Mouse (Mus musculus) layer of hippocampus, postnatal 36 days (tissue): ENCODE results near the gene Scgn. TPM values are rescaled to one million over a fixed set of nuclear protein-coding genes. Genes with fewer than 3 reads are reported as not detected.

Experiments
- DNase-seq, 2 experiments: peaks; one replicate each; pipeline ENCODE4 v3.0.0; 2022
- total RNA-seq, 2 experiments: library from RNA; stranded (reverse); gene quantifications; 2 replicates each; pipeline ENCODE4 v1.2.3; 2021

Scgn gene
- total RNA-seq: 1 to 10 TPM in 1 of 2 experiments, under 1 TPM in 1; 0.99 to 1.2 TPM

DNA sequence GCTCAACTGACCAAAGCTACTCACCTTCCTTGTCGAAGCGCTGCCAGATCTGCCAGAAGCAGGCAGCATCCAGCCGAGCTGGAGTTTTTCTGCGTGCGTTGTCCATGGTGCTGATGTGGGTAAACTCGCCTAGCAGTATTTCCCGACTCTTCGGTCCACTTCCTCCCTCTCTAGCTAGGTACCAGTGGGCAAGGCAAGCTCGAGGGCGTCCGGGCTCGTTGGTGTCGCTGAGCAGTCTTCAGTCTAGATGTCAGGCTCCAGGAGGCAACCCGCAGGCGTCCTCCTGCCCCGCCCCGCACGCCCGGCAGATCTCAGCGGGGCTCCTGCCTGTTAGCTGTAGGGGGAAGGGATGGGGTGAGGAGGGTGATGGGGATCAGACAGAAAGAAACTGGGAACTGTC, at the start of gene Scgn:
TSS of gene Scgn (minus strand) at position 287 of the 400 bp plus-strand sequence.
- no peak for DNase-seq

DNA sequence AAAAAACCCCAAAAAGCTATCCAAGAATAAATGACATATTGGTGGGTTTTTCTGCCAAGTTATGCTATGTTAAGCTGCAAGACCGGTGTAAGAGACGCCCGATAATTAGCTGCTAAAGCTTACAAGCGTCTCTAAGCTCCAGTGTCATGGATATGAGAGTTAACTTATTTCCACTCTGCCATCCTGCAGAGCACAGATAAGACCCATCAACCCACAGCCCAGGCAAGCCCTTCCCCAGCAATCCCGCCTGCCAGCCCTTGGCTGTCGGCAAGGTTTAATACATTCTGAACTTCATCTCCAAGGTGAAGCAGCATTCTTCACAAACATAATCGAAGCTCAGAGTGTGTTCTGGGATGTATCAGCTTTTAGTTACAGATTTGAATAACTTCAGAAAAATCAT, 49.2 kb upstream of the Scgn start:
- no peak for DNase-seq

DNA sequence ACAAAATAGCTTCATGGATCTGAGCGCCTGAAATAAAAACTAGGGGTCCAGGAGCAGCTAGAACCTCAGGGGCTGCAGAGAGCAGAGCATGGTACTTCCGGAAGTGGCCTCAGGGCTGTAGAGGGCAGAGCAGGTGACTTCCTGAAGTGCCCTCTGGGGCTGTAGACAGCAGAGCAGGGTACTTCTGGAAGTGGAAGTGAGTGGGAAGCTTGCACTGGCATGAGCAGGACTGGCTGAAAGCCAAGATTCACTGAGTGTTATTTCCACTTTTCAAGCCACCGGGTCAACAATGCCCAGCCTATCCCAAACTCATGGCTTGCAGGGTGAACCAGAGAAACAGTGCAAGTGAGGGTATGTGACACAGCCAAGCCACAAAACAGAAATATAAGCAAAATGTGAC, 46.5 kb upstream of the Scgn start:
- no peak for DNase-seq

DNA sequence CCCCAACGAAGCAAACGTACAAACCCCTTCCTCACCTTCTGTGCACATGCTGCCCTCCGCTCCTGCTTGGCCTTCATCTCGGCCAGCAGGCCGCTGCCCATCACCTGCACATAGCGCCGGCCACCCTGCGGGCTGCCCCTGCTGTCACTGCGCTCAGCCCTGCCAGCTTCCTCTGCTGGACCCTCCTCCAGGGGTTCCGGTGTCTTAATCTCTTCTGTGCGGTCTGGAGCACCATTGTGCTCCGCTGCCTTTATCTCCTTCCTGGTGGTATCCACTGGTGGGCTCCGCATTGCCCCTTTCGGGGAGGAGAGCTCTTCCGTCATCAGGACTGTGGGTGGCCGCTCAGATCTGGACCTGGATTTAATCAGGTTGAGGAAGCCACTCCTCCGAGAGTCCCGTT, 45.1 kb upstream of the Scgn start:
- DNase-seq: no peak

DNA sequence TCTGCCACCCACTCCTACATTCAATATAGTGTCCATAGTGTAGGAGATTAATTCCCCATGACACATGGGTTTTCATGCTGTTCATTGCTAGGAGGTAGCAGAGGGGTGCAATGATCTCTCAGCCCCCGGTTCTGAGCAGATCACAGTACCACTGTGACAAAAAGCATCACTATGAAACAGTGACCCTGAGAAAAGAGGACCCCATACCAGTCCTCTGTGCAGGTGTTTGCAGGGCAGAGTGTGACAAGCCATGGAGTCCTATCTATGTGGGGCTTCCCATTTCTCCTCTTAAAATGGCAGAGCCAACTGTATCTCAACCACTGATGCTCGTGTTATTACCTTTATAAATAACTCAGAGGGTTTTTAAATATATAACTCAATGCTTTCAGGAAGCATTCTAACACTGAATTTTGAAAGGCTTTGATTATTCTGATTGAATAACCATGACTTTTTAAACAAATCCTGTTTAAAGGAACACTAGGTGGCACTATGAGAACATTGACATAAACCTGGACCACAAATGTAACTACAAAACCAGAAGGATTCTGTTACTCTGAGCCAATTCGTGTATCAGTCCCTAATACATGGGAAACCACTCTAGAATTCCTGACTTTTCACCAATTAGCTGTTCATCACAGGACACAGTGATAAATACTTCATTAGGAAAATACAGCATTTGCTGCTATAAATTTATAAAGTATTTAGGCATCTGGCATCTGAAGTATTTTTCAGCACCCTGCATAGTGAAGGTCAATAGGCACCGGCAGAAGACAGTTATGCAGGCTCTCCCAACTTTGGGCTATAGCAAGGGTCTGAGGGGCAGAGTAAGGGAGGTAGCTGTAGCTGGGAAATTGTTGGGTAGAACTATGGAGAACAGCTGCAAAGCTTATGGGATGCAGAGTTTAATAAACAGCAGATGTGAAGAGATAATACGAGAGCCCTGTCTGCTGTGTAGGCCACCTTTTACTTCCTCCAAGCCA, 36.5 kb upstream of the Scgn start:
- DNase-seq: no peak

DNA sequence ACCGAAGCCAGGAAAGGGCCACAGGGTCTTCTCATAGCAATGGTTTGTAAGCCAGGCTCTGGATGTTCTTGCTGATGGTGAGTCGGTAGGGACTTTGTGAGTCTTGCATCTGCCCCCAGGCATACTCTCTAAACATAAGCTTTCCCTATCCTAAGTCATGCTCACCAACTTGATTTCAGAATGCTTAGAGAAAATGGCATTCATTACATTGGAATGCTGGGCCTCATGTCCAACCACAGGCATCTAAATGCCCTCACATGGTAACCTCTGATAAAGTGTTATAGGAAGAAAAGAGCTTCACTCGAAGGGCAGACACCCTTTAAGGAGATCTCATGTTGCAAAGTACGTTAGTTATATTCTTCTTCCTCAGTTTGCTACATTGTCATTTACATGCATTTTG, 27.5 kb upstream of the Scgn start:
- DNase-seq: no peak

DNA sequence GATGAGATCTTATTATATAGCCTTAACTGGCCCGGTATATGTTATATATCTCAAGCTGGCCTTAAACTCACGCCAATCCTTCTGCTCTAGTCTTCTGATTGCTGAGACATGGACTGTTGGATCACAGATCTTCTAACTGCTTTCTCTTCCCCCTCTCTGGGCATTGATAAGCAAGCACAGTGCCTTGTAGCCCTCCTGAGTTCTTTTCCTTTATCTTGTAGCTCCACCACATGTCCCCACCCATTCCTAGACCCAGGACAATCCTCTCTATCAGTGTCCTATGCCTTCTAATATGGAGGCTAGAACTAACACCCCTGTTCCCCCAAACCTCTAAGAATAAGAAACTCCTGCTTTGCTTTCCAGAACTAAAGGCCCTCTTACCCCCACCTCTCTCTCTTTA, 14.5 kb upstream of the Scgn start:
- no peak for DNase-seq

DNA sequence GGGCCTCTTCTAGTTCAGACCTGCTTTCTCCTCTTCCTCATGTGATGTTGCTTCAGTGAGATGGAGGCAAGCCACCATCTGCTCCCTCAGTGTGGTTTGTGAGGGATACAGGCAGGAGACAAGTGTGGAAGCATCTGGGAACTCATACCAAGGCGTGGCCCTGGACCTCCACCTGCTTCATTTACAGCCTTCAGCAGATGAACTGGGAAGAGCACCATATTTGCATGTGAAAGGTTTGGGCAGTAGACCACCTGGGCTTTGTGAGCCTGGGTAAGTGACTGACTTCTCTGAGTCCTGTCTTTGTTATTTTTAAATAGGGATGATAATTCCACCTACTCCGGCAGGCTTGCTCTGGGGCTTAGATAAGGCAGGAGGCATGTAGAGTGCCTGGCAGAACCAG, 10.8 kb upstream of the Scgn start:
- no peak for DNase-seq

DNA sequence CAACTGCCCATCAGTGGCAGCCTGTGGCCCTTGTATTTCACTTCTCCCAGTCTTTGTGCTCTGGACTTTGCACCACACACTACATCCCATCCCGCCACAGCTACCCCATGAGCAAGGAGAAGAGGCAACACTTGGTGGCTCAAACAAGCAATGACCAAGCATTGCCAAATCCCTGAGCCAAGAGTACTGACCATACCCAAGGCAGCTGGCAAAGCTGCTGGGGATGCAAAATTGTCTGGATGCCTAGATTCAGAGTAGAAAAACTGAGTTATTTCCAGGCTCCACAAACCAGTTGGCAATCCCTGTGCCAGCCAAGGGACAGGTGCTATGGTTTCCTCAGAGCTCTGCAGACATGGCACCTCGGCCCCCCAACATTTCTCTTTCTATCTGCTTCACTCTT, 10.1 kb upstream of the Scgn start:
- DNase-seq: no peak

DNA sequence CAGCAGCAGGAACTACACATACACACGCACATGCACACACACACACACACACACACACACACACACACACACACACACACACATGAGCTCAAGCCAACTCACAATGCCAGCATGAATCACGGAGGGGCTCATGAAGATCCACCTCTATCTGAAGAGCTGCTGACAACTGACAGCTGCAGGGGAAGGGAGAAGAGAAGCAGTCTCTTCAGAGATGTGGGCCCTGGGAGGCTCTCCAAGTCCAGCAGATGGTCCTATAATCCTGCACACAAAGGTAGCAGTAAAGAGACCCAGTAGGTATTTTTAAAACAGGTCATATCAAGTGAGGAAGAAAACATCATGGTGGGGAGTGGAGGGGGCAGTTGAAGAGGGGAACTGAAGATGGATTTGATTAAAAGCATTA, 7.8 kb upstream of the Scgn start:
- DNase-seq: no peak

DNA sequence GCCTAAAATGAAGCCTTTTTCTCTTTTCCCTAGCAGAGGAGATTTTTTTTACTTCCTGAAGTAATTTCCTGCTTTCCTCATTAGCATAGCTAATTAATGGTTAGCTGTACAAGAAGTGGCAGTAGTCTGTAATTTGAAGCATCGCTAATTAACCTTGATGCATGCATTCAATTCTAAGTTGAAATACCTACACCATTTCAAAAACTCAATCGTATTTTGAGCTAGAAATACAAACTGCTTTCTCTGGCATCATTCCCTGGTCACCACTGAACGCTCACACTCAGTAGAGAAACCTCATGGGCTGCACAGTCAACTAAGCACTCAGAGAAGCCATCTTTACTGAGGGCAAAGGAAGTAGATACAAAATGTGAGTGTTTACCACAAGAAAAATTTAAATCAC, 3.7 kb upstream of the Scgn start:
- no peak for DNase-seq

DNA sequence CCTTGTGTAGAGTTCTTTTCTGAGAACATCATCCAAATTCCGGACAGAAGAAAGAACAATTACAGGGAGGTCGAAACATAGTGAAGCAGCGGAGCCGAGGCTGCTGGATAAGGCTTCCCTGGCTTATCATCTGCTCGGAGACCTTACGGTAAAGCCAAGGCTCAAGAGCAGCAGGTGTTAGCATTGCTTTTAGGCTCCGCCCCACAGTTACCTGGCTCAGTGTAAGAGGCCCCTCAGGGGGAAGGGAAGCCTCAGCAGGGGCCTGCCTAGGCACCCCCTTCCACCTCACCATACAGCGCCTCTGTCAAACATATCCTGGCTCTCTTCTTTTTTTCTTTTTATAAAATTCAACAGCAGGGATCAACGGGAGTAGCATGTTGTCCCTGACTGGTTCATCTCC, 3.0 kb upstream of the Scgn start:
- DNase-seq: no peak

DNA sequence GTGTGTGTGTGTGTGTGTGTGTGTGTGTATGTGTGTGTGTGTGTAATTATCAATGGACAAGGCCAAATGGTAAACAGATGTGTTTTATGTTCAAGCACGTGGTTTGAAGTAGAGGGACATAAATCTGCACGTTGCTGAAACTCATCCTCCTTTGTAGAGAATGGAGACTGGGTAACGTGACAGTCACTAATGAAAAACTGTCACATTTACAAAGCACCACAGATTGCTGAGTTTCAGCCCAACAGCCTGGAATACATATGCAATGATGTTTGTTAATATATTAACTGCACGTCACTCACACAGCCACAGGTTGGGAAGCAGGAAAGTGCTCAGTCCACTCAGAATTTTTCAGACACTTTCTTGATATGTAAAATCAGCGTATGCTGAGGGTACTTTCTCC, 563 bp downstream of the Scgn start:
- DNase-seq: no peak

DNA sequence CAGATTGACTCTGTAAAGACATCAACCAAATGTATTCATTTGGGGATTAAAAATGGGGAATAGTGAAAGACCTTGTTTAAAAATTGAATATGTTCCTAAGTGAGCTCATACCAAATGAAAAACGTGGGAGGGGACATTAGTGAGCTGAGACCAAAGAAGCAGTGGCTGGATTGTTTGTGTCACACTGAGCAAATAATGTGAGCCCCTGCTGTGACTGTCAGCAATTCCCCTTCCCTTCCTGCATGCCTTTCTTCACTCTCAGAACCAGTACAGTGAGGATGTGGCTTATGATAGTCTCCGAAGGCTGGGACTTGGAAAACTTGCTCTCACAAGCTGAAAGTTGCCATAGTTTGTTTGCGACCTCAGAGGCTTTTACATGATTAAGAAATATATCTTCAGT, 5.9 kb downstream of the Scgn start:
- no peak for DNase-seq

DNA sequence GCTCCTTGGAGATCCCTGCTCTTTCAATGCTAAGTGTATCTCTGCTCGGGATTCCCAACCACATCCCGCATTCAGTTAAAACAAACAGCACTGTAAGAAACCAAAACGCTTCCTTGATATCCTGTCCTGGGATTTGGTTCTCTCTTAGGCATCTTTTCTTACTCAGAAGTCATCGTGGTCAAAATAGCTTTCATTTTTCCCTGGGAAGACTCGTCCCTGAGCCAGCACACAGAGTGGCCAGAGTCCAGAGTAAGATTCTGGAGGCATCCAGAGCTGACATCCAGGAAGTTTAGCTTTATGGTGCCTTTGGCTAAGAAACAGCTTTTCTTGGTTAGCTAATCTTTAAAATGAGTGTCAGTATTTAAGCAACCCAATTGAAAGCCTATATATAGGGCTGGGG, 18.7 kb downstream of the Scgn start:
- no peak for DNase-seq

DNA sequence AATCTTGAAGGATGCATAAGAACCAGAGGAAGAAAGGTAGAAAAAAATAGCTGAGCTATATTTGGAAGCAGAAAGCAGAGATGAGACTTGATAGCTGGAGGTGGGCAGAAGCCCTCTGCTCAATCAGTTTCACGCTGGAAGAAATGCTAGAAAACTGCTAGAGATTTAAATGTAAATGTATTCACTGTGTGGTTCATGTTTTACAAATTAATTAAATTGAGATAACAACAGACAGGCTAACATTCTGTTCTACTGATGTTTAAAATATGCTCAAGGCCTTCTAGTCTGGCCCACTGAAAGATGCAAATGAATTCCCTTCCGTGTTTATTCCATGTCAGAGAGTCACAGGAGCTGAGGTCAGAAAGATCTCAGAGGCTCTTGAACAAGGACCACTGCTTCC, 19.1 kb downstream of the Scgn start:
- DNase-seq: no peak

DNA sequence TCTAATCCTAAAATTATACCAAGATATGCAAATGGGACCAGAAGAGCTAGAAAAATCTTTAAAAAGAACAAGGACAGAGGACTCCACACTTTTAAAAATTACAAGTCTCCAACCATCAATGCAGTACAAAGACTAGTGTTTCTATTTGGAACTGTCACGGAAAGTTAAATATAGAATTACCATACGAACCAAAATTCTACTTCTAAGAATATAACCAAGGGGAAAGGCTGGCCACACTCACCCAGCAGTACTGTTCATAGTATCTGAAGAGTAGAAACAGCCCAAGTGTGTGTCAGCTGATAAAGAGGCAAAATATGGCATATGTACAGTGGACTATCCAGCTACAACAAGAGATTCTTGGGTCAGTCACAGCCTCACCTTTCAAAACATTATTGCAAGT, 26.1 kb downstream of the Scgn start:
- DNase-seq: no peak

DNA sequence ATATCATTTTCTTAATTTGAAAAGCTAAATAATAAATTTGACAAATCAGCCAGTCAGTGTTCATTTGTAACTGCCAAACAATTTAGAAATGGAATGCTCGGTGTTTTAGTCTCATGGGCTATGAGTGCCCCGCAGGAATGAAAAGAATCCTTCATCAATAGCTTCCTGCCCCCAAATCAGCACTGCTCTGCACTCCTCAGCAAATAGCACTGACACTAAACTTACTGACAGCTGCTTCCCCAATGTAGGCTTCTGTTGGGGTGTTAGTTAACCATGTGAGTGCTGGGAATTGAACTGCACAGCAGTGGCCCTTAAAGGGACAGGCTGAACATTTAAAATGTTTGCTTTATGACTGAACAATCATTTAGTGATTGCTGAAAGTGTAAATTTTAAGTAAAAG, 31.2 kb downstream of the Scgn start:
- no peak for DNase-seq

DNA sequence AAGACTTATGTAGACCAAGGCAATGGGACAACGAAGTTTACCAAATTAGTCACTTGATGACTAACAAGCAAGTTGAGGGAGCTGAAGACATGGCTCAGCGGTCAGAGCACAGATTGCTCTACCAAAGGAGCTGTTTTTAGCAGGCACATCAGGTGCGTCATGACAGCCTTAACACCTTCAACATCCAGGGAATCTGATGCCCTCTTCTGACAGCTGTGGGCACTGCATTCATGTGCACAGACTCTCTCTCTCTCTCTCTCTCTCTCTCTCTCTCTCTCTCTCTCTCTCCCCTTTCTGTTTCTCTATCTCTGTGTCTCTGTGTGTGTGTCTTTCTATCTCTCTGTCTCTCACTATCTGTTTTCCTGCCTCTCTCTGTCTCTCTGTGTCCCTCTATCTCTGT, 40.1 kb downstream of the Scgn start:
- DNase-seq: no peak

DNA sequence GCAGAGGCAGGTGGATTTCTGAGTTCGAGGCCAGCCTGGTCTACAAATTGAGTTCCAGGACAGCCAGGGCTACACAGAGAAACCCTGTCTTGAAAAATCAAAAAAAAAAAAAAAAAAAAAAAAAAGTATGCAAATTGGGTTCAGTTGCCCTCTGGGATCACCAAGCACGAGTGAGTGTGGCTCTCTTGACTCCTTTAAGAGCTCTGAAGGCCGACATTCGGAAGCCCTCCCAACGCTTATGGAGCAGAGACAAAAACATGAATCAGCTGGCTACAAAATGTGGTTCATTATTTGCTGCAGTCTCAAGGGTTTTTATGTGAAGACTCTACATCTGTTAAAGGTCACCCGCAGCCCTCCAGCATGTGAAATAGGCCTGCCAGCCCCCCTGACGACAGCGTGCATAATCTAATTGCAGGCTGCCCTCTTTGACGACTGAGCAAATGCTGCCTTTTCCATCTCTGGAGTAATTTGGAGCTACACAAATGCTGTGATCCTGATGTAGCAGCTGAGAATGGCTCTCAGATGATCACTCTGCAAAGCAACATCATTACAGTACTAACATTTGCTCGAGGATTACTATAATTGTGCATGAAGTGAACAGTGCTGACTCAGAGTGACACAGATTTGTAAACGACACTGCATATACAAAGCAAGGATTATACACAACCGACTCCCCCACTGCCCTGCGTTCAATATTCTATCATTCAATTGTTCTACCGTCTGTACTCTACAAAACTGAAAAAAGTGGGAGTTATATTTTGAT, 41.3 kb downstream of the Scgn start:
- no peak for DNase-seq

DNA sequence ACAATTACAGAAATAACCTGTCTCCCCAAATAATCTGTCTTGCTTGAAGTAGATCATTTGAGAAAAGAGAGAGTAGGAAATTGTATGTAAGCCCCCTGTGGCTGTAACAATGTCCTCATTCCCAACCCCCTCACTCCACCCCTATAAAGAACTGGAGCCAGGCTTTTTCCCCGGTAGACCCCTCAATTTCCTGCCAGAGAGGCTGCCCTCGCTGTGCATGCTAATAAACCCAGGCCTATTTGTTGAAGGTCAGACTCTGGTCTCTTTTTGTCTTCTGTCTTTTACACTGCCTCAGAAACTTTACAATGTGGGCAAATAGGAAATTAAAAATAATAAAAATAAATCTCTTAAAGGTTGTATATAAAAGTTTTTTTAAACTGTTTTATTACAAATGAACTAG, 44.8 kb downstream of the Scgn start:
- DNase-seq: no peak

DNA sequence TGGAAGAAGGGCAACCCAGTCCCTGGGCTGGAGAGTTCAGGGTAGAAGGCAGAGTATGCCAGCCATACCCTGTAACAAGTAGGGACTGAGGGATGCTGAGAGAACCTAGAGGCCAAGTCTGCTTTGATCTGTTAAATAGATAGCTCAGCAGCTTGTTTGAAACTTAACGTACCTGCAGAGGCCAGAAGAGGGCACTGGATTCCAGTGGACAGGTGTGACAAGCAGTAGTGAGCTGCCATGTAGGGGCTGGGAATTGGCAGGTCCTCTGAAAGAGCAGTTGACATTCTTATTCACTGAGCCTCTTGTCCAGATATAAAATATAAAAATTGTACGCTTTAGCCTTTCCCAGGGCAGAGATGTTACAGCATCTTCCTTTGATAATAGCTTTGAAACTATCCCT, 48.2 kb downstream of the Scgn start:
- no peak for DNase-seq

DNA sequence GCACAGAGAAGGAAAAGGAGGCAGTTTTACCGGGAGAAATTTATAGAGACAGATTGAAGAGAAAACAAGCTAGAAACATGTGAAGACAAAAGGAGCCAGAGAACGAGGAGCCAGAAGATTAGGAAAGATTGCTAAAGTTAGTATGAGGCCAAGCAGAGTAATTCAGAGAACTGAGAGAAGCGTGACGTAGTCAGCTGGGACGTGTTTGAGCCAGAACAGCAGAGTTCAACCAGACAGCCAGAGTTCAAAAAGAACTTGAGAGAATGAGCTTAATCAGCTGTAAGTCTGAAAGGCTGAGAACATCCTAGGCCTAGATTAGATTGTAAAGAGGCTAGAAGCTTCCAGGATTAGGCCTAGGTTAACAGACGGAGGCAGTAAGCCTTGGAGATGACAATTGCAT, 50.7 kb downstream of the Scgn start:
- no peak for DNase-seq

DNA sequence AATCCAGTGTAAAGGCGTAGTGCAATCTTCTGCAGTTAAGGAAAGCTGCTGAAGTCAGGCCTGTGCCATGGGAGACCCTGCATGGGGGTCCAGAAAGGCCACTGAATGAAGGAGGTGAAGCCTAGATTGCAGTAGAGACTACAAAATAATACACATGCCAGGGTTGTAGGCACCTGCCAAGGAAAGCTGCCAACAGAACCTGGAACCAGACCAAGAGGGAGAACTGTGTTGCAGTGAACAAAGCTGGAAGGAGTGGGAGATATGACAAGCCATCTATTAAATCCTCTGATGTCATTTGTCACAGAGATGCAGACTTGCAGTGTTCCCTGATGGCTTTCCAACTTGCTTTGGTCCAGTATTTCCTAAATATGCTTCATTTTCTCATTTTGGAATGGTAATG, 52.3 kb downstream of the Scgn start:
- no peak for DNase-seq
